Mouse (Mus musculus): ENCODE measurements around the gene Gm28048.
A peak's percentile ranks its signal among the peaks of the same experiment; 100 is the strongest.

Gene Gm28048

GRCm38 (mm10) chr11:22891242-22891641, 90.6 kb downstream of the Gm28048 start:
- no peak for DNase-seq (ENCODE audit: low spot score in 2 of 2)

DNA sequence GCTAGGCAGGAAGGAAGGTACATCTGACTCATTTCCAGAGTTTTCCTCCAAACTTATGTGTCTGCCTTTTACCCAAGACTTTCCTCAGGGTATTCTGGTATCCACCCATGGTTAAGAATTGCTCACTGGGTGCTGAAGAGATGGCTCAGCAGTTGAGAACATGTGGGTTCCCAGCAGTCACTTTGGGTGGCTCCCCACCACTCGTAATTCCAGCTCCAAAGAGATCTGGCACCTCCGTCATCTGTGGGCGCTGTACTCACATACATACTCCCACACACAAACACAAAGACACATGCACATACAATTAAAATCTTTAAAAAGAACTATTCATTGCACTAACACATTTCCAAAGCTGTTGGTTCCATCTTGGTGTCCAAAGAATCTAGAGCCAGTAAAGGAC, 92.7 kb downstream of the Gm28048 start:
- DNase-seq (ENCODE audit: low spot score in 2 of 2), result no peak

- no peak for DNase-seq (ENCODE audit: low spot score in 2 of 2)
These were observed 94.9 kb downstream of the Gm28048 start for GRCm38 (mm10) chr11:22886991-22887390.

- DNase-seq (ENCODE audit: low spot score in 2 of 2), result no peak
These were observed 96.5 kb downstream of the Gm28048 start for GRCm38 (mm10) chr11:22885350-22885749.

GRCm38 (mm10) chr11:22883676-22884075, 98.2 kb downstream of the Gm28048 start:
- DNase-seq (ENCODE audit: low spot score in 2 of 2), result no peak

DNA sequence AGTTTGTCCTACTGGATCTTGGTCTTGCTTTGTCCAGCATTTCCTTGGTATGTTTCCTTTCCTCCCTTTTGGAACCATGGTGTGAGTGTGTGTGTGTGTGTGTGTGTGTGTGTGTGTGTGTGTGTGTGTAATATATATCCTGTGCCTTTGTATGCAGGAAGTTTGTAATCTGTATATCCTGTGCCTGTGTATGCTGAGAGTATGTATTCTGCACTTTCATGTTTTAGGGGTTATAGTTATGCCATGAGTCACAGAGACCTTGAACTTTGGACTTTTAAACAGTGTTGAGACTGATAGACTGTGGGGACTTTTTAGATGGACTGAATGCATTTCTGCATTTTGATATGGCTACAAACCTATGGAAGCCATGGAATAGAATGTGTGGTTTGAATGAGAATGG, 99.0 kb downstream of the Gm28048 start:
- no peak for DNase-seq (ENCODE audit: low spot score in 2 of 2)

GRCm38 (mm10) chr11:22880383-22881172, 101.3 kb downstream of the Gm28048 start:
- no peak for DNase-seq (ENCODE audit: low spot score in 2 of 2)

DNA sequence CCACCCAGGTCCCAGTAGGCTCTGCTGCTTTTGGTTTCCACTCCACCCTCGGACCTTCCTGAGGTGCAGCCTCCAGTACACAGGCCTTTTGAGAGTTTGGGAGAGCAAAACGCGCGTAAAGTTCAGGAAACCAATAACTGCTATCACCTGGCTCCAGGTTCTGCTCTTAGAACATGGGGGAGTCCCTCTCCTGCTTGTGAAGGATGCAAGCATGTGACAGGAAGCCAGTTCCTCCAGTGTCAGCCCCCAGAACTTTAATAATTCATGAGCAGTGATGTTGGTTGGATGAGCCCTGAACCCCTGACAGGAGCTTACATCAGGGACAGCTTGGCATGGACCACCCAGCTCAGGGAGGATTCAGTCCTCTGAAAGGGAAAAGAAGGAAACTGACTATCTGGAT, 102.2 kb downstream of the Gm28048 start:
- no peak for DNase-seq (ENCODE audit: low spot score in 2 of 2)

DNA sequence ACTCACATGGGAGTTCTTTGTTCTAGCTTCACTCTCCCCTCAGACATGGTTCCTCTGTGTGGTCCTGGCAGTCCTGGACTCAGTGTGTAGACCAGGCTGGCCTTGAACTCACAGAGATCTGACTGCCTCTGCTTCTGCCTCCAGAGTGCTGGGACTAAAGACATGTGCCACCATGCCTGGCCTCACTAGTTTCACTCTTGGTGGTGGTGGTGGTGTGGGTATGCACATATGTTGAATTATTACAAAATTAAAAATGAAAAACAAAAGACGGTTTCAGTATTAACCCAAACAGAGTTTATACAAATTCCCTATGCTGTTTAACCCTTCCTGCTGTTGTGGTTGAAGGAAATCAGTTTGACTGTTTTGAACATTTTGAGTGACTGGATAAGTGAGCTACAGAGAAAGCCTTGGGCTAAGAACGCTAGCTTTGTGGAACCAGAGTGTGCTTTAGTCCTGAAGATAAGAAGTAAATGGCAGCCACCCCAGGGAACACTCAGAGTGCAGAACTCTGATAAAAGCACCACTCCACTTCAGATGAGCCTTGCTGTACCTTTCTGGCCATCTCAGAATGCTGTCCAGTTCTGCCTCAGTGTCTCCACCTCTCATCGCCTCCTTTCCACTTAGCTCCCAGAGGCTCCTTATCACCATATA, 105.1 kb downstream of the Gm28048 start:
- DNase-seq (ENCODE audit: low spot score in 2 of 2), result no peak

- DNase-seq (ENCODE audit: low spot score in 2 of 2), result no peak
These were observed 106.6 kb downstream of the Gm28048 start for GRCm38 (mm10) chr11:22875279-22875678.

- DNase-seq (ENCODE audit: low spot score in 2 of 2), result no peak
These were observed 107.1 kb downstream of the Gm28048 start for GRCm38 (mm10) chr11:22874747-22875146.

DNA sequence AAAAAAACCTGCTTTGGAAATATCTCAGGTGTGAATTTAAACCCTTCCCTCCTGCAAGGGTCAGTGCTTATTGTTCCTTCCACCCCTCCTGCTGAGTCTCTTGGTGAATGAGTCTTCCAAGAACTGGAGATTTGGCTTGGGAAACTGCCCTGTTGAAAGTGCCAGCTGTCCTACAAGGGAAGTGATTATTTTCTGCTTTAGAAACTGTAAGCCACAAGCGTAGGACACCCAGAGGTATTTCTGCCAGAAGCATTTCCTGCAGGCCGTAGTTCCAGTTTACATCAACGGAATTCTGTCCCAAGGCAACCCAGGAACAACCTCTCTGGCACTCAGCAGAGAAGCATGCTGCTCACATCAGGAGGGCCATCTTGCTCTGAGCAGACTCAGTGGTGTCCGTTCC, 108.5 kb downstream of the Gm28048 start:
- DNase-seq (ENCODE audit: low spot score in 2 of 2), result no peak

DNA sequence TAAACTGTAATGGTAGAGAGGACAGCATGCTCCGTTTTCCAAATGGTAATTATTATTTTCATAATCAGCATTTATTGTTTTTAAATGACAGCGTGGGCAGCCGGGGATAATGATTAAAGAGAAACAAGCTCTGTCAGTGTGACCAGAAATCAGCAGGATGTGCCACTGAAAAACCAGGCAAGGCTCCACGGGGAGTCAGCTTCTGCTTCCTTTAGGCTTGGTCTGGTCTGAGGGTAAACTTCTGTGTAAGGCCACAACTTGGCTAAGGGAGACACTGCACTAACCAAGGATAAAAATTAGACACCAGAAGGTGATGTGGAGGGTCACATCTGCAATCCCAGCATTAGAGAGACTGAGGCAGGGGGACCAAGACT, 109.6 kb downstream of the Gm28048 start:
- DNase-seq (ENCODE audit: low spot score in 2 of 2), result no peak

DNA sequence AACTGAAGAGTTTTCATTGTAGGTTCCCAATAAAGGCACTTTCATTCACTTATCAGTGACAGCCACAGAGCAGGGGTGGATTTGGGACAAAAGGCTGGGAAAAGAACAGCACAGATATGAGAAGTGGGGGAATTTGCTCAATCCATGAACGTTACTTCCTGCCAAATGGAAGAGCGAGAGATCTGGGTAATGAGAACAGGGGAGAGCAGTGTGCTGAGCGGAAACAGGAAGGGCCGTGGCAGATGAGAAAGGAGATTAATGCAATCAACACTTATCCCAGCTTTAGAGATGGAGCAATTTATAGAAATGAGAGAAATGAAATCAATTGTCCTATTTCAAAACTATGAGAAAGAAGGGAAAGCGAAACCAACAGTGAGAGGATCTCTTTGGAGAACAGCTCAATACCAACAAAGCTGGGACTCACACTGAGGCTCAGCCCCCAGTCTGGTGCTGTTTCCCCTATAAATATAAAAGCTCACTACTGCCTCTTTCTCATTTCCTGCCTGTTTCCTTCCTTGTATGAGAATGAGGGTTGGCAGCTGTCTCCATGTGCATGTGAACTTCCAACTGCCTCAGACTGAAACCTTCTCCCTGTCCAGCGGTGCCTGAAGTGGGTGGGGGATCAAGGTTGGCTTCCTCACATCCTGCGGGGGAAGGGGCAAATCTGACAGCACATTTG, 110.1 kb downstream of the Gm28048 start:
- no peak for DNase-seq (ENCODE audit: low spot score in 2 of 2)

- no peak for DNase-seq (ENCODE audit: low spot score in 2 of 2)
These were observed 113.3 kb downstream of the Gm28048 start for GRCm38 (mm10) chr11:22868582-22868981.

DNA sequence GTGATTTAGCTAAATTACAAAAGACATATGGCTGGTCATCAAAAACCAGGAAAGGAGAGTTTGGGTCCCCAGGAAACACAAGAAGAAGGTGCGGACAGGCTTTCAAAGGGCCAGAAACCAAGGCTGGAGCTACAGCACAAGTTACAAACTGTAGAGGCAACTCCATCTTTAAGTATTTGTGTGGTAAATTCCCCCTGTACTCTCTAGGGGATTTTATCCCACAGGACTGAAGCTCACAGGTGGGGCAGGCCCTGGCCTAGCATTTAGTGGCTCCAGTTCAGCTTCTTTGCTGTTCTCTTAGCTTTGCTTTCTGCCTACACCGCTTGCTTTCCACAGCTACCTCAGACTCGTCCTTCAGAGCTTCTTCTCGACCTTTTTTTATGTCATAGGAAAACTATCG, 114.2 kb downstream of the Gm28048 start:
- DNase-seq (ENCODE audit: low spot score in 2 of 2), result no peak

DNA sequence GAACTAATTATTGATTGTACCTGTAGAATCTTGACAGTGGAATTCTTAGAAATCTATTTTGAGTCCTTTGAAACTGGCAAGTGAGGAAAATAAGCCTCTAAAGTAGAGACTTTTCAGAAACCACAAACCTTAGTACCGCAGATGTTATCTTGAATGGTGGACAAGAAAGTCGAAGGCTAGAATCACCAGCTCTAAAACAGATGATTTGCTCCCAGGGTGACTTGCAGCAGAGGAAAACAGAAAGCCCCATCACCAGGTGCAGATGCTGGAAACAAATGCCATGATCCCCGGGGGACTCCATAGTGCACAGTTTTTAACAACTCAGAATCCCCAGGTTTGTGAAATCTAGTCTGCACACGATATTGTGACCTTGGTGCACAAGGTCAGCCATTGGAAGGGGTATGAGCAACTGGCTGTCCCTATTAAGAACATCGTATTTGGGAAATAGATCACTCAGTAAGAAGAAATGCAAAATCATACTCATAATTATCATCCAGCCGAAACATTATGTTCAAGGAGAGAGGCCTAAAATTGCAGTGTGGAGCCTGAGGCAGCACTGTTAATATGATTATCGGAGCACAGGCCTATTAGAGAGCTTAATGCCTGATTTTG, 116.1 kb downstream of the Gm28048 start:
- no peak for DNase-seq (ENCODE audit: low spot score in 2 of 2)

DNA sequence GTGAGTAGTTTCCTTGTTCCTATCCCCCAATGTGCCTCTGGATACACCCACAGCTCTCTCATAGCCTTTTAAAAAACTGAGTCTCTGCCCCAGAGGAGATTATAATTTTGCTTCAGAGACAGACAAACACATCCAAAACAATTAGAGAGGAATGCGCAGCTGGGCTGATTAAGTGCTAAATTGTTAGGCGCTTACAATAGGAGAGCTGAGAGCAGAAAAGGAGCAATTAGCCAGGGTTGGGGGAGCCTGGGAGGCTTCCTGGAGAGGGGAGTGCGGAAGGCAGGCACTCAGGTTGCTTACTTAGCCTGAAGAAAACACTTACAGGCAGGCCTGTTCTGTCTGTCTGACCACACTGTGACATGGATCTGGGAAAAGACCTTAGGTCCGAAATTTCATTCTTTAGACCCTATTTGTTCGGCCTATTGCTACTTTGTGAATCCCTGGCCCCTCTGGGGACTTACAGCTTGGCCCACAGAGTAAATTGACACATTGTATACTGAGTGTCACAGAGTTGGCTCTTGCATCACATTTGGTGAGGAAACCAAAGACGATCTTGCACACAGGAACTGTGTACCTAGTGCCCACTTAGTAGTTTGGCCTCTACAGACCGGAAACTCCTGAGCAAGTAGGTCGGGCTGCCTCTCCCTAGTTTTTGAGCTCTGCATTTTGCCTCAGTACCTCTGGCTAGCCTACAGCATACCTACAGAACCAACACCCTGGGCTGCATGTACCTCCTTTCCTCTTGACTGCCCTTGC, 117.4 kb downstream of the Gm28048 start:
- no peak for DNase-seq (ENCODE audit: low spot score in 2 of 2)

DNA sequence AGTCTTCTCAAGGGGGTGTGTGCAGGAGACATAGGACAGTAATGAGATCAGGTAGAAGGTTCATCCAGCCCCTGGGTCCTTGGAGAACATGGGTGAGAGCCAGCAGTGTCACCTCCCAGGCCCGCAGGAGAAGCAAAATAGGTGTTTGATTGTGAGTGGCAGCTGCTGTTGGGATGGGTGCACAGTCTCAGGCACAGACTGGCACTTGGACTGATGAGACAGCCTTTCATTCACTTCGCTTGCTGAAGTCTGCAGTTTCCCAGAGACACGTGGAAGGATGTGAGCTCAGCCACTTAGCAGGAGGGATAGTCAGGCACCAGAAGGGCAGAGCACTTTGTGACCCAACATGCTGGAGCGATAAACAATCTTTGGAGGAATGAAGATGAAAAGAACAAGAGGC, 118.3 kb downstream of the Gm28048 start:
- no peak for DNase-seq (ENCODE audit: low spot score in 2 of 2)

DNA sequence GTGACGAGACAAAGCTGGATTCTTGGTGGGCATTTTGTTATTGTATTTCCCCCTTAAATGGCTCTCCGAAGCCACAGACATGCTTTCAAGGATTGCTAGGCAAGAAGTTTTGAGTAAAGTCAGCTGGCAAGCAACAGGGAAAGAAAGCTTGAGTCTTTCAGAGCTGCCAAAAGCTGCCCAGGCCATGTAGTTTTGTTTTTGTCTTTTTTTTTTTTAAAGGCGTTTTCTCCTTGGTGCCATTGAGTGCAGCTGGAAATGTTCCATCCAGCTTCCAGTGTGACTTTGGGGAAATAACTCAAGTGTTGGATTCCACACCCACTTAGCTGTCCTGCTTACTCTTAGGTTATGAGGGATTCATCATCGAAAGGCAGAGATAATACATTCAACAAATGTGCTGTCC, 120.6 kb downstream of the Gm28048 start:
- DNase-seq (ENCODE audit: low spot score in 2 of 2), result no peak

DNA sequence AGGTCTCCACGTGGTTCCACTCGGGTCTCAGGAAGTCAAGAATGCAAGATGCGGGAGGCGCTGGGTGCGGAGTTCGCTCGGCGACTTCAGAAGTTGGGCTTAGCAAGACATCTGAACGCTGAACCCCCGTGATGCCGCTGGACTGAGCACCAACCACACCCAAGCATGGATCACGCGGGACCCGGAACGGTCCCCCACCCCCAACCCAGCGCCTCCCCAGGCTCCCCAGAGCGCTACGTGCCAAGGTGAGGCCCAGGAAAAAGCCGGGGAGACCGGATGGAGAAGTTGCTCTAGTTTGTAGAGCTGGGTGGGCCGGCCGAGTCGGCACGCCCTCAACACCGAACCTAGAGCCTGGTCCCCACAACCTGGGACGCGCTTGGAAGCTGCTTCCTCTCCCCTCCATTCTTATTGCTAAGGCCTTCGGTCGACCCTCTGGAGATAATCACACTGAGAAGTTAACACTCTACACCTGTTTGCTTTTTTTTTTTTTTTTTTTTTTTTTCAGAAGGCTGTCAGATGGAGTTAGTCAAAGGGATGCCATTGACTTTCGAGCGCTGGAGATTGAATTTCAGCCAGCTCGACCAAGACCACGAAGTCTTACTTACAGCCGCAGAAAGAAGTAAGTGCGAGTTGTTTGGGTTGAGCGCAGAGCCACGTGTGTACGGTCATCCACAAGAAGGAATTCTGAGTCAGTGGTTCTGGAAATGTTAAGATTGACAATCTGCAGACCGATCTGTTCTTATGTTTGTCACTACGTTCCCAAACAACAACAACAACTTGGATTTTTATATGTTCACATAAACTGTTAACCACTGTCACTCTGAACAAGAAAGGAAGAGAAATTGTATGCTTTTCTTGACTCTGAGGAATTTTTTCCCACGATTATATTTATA, 121.3 kb downstream of the Gm28048 start, which contains the start of gene B3gnt2:
Gene B3gnt2 (minus strand): TSS at position 627 of the 893 bp plus-strand sequence.
- peak; percentile 58 to 66 for DNase-seq (ENCODE audit: low spot score in 2 of 2)
